Mouse (Mus musculus) heart, adult 9 months (tissue): ENCODE data around the gene Adm2.

Source experiments
- DNase-seq, 2 experiments: peaks; one replicate each; pipeline ENCODE4 v3.0.0; 2022; ENCODE audit warnings: low spot score in 2 of 2

Gene Adm2

DNA sequence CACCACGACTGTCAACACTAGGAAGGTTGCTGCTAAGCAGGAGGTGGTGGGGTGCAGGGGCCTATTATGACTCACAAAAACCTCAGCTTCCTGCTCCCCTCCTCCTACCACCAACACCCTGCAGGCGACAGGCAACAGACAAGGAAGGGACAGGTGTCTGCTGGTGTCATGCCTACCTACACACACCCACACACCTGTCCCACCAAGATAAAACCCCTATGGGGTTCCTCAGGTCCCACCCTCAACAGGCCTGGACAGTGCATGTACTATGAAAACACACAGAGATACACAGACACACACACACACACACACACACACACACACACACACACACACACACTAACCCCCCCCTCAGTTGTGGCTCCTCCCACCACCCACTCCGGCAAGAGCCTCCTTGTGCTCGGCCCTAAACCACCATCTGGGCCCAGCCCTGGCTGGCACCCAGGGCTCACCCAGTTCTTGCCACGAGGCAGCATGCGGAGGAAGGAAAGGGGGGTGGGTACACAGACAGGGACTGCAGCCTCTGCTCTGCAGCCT is 12.5 kb upstream of the Adm2 start:
- DNase-seq, result no peak

DNA sequence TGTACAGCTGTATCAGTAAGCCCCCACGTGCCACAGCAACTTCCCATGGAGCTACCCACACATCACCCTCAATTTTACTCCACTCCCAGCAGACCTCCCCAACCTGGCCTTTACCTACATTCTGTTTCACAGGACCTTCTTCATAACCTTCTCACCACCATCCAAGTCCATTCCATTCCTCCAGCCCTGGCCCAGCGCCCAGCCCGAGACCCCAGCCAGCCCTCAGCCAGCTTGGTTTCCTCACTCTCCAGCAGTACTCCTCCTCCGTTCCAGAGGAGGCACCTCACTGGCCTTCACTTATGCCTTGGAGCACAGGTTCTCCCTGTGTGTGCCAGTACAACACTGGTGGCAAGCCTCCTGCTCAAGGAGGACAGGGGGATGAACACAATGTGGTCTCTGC is 9.2 kb upstream of the Adm2 start:
- DNase-seq, result no peak

DNA sequence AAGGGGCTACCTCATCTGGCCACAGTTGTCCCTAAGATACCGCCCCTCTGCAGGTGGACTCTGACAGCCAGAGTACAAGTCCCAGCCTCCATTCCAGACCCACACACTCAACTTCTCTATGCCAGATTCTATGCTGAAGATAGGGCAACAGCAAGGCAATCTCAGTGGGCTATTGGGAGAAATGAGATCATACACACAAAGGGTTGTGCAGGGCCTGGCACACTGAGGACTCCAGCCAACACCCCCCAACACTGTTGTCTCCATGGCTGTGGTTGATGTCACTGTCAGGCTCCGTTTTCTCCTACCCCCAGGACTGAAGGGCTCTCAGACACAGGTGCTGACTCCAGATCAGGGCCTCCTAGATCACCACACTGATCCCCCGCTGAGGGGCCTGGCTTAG is 8.4 kb upstream of the Adm2 start:
- no peak for DNase-seq

DNA sequence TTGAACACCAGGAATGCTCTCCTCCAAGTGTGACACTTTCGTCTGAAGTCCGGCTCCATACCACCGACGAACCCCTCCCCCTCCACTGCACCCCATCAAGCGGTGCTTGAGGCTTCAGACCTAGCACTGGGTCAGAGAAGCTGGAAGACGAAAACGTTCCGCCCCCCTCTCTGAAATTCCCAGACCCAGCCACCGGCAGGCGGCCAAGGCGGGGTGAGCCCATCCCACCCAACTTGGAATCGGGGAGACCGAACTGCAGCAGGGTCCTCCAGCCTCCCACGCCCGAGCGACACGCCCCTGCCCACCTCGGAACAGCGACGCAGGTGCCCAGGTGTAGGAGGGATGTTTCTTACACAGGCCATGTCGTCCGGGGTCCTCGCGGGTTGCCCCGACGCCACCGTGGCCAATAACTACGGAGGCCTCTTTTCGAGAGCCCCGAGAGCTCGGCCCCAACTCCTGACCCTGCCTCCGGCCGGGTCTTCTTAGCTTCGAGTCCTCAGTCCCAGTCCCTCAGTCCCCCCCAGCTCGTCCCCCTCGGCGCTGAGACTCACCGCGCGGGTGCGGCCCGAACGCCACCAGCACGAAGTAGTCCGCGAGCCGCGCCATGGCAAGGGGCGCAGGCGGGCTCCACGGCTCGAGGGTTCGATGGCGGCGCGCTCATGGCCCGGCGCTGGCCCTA is 7.9 kb upstream of the Adm2 start:
- peak in 1 of 2 experiments; percentile 38 for DNase-seq

DNA sequence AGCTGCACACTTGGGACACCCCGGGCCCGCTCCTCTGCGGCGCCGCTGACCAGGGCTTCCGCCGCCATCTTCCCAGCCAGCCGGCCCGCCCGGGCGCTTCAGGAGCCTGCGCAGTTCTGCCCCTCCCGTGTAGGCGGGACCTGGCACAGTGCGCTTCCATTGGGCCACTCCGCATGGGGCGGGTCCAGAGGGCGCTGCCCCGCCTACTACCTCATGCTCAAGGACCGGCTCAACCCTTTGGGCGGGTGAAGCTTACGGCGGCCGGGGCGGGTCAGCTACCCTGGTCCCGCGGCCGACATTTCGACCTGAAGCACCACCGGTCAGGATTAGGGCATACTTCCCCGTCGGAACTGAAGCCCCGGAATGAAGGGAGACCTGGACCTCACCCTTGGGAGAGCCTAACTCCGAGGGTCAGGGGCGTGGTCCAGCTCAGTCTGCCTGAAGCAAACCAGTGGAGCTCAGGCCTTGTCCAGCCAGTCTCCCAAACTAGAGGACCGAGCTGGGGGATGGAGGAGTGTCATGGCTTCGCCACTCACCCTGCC is 7.3 kb upstream of the Adm2 start, which contains the start of gene Sbf1:
Sbf1 (minus strand) TSS at position 122 of the 542 bp plus-strand sequence.
- peak; percentile 99 for DNase-seq

DNA sequence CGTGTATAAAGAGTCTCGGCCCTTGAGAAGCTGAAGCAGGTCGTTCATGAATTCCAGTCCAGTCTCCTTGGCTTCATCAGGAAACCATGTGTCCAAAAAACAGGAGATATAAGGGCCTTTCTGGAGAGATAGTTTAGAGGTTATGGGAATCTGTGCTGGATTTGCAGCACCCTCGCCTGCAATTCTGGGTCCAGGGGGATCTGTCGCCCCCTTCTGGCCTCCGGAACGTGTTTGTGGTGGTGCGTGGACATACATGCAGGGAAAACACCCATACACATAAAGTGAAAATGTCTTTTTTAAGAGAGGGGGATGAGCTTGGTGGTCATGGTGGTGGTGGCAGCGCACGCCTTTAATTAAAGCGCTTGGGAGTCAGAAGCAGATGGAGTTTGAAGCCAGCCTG is 6.4 kb upstream of the Adm2 start:
- no peak for DNase-seq

DNA sequence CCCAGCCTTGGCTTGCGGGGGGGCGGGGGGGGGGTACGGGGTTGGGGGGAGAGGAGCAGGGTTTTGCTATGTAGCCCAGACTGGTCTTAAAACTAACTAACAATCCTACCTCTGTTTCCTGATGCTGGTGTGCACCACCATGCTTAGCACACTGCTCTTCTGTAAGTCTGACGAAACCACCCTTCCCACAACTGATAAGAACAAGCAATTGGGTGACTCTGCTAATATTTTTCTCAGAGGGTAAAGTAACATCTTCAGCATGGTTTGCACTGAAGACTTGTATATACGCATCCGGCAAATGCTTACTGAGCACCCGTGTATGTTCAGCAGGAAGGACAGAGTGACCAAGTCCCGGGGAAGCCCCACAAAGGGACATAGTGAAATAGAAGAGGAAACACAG is 1.3 kb upstream of the Adm2 start:
- no peak for DNase-seq

DNA sequence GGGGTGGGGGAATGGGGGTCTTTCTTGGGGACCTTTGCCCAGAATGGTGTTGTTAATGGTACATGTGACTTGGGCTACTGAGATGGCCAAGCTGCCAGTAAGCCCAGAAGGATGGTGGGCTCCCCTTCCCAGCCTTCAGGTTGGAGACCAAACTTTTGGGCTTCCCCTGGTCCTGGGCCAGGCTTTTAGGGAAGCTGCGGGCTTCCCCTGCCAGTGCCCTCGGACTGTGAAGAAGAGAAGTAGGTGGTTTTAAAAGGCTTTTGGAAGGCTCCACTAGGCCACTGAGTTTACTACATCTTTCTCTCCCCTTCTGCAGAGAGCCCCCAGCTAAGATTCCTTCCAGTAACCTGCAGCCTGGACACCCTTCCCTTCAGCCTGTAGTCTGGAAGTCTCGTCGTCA is 1.1 kb downstream of the Adm2 start:
- DNase-seq, result no peak

DNA sequence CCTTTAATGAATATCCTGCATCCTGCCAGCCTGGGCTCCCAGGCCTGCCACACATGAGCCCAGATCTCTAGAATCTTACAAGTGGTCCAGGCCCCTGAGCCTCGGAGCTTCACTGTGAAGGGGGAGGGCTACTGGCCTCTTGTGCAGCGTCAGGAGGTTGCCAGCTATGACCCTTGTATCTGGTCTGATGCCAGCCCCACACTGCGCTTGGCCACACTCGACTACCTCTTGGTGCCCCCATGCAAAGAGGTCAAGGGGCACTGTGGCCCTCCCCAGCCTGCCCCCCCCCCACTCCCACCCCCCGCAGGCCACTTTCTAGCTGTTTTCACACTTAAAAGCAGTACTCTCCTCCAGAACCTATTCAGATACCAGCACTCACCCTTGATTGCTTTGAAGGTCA is 3.9 kb downstream of the Adm2 start:
- no peak for DNase-seq

DNA sequence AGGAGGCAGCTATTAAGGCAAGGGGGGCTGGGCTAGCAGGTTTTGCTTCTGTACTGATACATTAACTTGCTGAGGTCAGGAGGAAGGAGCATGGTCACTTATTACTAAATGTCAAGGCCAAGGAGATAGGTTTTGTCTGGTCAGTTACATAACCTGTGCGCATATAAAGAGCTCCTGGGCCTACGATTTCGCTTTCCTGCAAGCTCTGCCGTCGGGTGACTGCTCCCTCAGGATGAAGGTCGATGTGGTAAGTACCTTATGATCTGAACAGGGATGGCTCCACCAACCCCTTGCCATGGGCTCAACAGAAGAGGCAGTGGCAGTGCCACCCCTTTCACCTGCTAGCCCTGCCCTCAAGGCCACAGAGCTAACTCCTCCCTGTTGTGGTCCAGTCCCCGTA is 11.8 kb downstream of the Adm2 start, which contains the start of gene Miox:
Miox (plus strand) TSS at position 128 of the 400 bp plus-strand sequence.
- DNase-seq, result no peak

DNA sequence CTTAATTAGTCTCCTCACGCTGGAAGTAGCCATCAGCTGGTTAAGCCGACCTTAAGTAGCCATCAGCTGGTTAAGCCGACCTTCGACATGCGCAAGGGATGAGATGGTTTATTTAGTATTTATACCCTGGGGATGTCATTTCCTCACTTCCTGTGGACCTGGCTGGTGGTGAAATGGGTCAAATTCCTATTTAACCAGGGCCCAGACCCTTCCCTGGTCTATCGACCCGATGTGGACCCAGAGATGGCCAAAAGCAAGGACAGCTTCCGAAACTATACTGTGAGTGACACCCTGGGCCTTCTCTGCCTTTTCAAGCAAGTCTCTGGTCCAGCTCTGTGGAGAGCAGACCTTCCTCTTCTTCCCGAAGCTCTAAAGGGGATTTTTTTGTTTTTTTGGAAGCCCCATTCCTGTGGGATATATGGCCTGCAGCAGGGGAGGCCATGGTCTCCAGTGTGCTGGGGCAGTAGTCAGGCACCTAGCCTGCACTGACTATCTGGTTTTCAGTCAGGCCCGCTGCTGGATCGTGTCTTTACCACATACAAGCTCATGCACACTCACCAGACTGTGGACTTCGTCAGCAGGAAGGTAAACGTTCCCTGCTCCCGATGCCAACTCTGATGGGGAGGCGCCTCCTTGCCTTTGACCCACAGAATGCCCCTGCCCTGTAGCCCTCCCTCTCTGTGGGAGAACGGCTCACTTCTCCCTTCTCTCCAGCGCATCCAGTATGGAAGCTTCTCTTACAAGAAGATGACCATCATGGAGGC is 12.4 kb downstream of the Adm2 start:
- DNase-seq, result no peak

DNA sequence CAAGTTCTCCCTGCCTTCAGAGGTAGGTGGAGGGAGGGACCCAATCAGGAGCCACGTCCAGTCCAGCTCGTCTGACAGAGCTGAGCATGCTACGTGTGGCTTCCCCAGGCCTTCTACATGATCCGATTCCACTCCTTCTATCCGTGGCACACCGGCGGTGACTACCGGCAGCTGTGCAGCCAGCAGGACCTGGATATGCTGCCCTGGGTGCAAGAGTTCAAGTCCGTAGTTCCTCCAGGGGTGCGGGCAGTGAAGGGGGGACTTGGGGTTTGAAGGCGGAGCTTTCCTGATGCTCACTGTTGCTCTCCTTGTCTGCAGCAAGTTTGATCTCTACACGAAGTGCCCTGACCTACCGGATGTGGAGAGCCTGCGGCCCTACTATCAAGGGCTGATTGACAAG is 13.9 kb downstream of the Adm2 start:
- no peak for DNase-seq

DNA sequence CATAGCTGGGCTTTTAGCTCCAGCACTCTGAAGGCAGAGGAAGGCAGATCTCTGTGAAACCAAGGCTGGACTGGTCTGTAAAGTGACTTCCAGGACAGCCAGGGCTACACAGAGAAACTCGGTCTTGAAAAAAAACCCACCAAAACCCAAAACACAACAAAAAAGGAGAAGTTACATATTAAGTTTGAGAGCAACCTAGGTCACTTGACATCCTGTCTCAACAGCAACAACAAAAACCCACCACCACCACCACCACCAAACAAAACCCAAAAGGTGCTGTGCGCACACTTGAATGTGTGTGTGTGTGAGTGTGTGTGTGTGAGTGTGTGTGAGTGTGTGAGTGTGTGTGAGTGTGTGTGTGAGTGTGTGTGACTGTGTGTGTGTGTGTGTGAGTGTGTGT is 17.2 kb downstream of the Adm2 start:
- no peak for DNase-seq

DNA sequence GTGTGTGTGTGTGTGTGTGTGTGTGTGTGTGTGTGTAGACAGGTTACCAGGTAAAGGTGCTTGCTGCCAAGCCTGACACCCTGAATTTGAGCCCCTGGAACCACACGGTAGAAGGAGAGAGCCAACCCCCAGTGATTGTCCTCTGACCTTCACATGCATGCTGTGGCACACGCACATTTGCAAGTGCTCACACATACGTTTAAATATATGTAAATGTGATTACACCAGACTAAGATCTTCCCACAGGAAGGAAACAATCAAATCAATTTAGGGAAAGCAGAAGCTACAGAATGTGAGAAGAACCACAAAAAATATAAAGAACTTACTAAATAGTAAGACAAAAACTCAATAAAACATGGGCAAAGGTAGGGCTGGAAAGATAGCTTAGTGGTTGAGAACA is 17.6 kb downstream of the Adm2 start:
- DNase-seq, result no peak

DNA sequence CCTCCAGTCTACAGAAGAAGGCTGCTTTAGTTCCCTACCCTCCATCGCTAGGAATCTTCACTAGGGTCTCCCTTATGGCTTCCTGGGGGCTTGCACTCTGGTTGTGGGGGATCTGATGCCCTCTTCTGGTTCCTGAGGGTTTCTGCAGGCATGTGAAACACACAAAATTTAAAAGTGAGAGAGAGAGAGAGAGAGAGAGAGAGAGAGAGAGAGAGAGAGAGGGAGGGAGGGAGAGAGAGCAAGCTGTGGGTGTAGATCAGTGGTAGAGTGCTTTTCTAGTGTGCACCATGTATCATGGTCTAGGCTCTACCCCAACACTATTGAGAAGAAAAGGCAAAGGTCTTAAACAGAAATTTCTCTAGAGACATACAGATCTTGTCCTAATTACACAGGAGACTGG is 19.2 kb downstream of the Adm2 start:
- no peak for DNase-seq

DNA sequence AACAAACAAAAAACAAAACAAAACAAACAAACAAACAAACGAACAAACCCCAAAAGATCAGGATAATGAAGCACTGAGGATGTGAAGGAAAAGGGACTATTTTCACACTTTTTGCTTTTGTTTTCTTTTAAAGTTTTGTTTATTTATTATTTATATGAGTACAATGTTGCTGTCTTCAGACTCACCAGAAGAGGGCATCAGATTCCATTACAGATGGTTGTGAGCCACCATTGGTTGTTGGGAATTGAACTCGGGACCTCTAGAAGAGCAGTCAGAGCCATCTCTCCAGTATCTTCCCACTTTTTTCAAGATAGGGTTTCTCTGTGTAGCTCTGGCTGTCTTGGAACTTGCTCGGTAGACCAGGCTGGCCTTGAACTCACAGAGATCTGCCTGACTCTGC is 20.8 kb downstream of the Adm2 start:
- no peak for DNase-seq

DNA sequence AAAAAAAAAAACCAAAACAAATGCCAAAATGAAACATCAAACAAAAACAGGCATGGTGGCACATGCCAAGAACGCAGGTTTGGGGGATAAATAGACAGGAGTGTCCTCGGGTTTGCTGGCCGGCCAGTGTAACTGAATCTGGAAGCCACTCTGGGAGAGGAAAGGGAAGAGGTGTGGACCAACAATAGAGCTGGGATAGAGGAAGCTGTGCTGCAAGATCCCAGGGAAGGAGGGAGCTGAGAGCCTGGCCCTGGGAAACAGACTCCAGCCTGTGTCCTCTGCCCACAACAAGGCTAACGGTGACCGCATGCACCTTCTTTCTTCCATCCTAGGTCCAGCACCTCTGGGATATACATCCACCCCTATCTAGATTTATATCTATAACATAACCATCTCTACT is 27.9 kb downstream of the Adm2 start:
- peak in 1 of 2 experiments; percentile 58 for DNase-seq

DNA sequence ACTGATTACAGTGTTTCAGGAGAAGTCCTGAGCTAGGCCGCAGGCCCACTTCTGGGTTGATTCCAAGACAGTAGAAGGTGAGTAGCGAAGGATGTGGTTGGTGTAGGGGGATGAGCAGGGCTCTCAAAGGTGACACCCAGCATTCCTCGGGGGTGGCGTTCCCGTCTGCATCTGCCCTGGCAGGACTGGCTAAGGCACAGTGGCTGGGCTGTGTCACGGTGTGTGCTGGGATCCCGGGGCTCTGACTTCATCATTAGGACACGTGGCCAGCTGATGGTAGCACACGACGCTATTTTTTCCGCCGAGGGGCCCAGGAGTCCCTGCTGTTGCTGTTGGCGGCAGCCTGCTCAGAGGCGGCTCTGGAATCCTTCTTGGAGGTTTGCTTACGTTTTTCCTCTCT is 28.8 kb downstream of the Adm2 start:
- DNase-seq, result no peak

DNA sequence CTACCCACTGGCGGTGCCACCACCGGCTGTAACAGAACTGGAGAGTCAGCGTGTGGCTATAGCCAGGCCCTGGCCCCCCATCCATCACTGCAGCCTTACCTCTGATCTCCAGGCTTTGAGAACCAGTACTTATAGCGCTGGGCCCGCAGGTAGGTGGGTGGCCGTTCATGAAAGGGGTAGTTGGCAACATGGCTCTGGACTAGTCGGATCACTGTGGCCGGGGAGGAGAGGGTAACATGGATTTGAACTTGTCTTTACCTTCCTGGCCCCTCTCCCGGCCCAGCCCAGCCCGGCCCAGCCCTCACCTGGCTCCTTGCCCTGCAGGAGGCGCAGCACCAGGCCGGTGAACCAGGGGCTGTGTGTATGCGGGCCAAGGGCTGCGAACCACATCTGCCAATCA is 29.5 kb downstream of the Adm2 start:
- no peak for DNase-seq

DNA sequence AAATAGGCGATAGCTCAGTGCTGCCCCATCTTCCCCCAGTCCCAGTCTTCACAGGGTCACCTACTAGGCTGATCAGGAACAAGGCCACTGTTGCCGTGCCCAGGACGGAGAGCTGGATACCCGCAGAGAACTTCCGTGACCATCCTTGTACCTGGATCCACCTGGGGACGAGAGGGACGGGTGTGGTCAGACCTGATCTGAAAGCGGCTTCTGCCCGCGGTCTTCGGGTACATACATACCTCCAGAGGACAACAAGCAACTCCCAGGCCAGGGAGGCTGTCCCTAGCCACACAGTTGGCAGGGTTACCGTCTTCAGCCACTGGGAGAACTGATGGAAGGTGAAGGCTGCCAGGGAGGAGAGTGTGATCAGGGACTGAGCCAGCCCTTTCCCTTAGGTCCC is 30.3 kb downstream of the Adm2 start:
- no peak for DNase-seq

DNA sequence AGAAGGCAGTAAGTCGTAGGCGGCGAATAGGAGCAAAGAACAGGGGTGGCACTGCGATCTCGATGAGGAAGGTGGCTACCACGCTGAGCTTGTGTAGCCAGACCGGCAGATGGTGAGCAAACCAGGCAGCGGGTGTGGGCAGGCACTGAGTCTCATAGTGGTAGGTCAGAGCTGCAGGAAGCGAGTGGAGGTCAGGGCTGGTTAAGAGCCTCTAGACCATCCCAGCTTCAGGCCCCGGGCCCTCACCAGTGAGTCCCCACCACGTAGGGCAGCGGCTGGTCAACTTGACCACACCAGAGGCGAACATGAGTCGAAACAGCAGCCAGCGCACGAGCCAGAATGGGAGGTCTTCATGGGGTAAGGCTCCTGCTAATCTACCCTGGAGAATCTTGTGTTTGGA is 31.3 kb downstream of the Adm2 start:
- DNase-seq, result no peak

DNA sequence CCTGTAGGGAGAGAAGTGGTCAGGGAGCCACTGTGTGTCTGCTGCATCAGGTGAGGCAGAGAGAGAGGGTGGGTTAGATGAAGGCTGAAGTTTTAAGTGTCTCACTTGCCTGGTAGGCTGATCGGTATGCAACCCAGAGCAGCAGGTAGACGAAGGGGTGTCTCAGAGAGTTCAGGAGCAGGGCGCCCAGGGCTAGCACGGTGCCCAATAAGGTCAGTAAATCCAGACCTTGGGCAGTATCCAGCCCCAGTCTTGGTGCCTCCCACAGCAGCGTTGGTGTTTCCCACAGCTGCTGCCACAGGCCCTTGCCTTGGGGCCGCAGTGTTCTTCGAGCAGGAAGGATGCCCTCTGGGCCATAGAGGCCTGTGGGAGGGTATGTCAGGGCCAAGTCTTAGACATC is 31.9 kb downstream of the Adm2 start:
- no peak for DNase-seq
